Mouse (Mus musculus) G1E (cell line): ENCODE data around the gene Ncapd2. TPM values are rescaled to one million over a fixed set of nuclear protein-coding genes. Genes with fewer than 3 reads are reported as not detected.

Experiments
- ATAC-seq: 2 replicates; pipeline ENCODE4 v1.8.0; 2016; ENCODE audit warnings: mild to moderate bottlenecking; ENCODE audit not compliant: insufficient number of reproducible peaks, poor library complexity, low FRiP score, severe bottlenecking; ENCODE audit errors: extremely low read depth
- DNase-seq: peaks from one replicate; pipeline ENCODE4 v3.0.0; 2012; ENCODE audit warnings: low spot score
- H3K27me3 ChIP-seq: 2 replicates; pipeline ENCODE4 v1.6.1; 2012; ENCODE audit warnings: mild to moderate bottlenecking, low read length, inconsistent platforms; ENCODE audit not compliant: insufficient read depth
- H3K36me3 ChIP-seq: replicated peaks from 2 replicates; pipeline ENCODE3; 2012; ENCODE audit warnings: mild to moderate bottlenecking, inconsistent platforms
- H3K4me1 ChIP-seq: 2 replicates; pipeline ENCODE4 v1.6.1; 2012; ENCODE audit warnings: low read depth, low read length, inconsistent platforms, mixed read lengths; ENCODE audit not compliant: insufficient read depth
- H3K4me3 ChIP-seq: 2 replicates; pipeline ENCODE4 v1.5.1; 2012; ENCODE audit warnings: low read depth, mild to moderate bottlenecking, inconsistent platforms, low read length, moderate library complexity, mixed read lengths
- H3K9me3 ChIP-seq: replicated peaks from 2 replicates; pipeline ENCODE4 v1.6.1; 2012; ENCODE audit warnings: inconsistent platforms
- CTCF ChIP-seq: IDR thresholded peaks from 2 replicates; pipeline ENCODE4 v1.5.1; 2012; ENCODE audit warnings: low read depth, low read length, inconsistent platforms, mixed read lengths
- GATA1 ChIP-seq: IDR thresholded peaks from 2 replicates; pipeline ENCODE4 v1.6.1; 2012; ENCODE audit warnings: borderline replicate concordance, low read length, inconsistent platforms, mixed read lengths
- GATA2 ChIP-seq: IDR thresholded peaks from 2 replicates; pipeline ENCODE4 v1.6.1; 2012; ENCODE audit warnings: low read depth, low read length, inconsistent platforms, borderline replicate concordance
- POLR2AphosphoS5 ChIP-seq: IDR thresholded peaks from 2 replicates; pipeline ENCODE4 v1.6.1; 2012; ENCODE audit warnings: low read depth, low read length, inconsistent platforms; ENCODE audit not compliant: insufficient replicate concordance
- TAL1 ChIP-seq: conservative IDR thresholded peaks from 2 replicates; pipeline ENCODE4 v1.6.1; 2012; ENCODE audit warnings: low read depth, low read length, inconsistent platforms, mixed read lengths
- polyA plus RNA-seq: library from polyadenylated mRNA; stranded (reverse); fragments of >175 nt; gene quantifications from 2 replicates; pipeline ENCODE4 v1.2.3, GENCODE M21; 2012
- total RNA-seq, 2 experiments: library from RNA; stranded (forward) in 1 of 2; stranded (reverse) in 1 of 2; fragments of 200-1000 nt in 1 of 2; fragments of >200 nt in 1 of 2; fragmentation: Nextera tagmentation in 1 of 2; gene quantifications; 2 replicates each; pipeline ENCODE4 v1.2.3; 2014 to 2017

Ncapd2 gene
- total and polyA plus RNA-seq, 3 experiments: 243 to 557 (median 269) TPM

DNA sequence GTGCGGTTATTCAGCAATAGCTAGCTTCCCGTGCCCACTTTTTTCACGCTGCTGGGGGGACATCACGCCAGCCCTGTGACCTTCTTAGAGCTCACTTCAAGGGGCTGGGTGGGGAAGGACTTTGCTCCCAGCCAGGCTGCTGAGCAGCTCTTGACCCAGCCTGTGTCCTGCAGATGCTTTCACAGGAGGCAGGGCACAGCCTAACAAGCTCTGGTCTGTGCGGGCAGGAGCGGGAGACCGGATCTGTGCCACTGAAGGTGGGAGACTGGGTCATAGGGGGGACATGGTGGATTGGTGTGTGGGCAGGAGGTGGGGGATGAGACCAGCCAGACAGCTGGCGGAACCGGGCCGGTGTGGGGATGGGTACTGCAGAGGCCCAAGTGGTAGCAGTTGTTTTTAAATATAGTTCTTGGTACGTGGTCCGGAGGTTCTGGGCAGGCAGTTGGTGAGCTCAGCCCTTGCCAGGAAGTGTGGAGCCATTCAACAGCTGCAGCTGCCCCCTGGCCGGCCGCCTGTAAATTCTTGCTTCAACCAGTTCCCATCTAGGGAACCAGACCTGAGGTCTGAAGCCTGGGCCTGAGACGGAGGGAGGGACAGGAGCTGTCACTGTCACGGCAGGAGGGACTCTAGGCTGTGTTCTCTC, 42.5 kb downstream of the Ncapd2 start:
- ATAC-seq (no peak), DNase-seq (no peak)
- Histone ChIP-seq H3K4me1 (peaks cover 88% of the 10 kb centered on the region), H3K4me3 (peak overlapping the region; percentile 40; the same call in 1 of the 2 replicates), H3K9me3 (no peaks in the 10 kb centered on the region), H3K36me3 (peaks cover 88% of the 10 kb centered on the region), H3K27me3 (no peaks in the 10 kb centered on the region)
- TF ChIP-seq TAL1 (no peak), POLR2AphosphoS5 (no peak), CTCF (no peak), GATA1 (no peak), GATA2 (no peak)

DNA sequence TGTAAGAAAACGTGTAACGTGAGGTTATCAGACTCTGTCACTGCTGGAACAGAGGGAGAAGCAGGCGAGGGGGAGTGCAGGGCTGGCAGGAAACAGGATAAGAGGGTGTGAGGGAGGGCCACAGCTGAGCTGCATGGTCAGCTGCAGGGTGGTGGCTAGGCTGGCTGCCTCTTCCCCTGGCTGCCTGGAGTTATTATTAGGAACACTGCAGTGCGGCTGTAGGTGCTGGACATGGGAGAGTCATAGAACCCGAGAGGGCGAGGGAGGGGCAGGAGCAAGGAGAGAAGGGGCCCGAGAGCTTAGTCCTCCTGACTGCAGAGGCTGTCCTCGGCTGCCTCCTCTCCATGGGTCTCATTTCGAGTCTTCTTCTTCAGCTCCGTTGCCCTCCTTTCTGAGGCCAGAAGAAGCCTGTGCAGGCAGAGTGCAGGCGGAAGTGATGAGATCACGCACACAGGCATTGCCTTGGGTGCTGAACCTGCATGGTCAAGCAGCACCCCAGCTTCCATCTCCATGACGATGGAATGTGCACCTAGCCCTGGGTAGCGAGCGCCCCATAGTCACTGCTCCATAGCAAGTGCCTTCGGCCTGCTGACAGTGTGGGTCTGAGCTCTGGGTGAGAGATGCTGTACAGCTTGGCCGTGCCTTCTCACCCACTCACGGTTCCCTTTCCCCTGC, 43.1 kb downstream of the Ncapd2 start:
- Histone ChIP-seq H3K9me3 (no peaks in the 10 kb centered on the region), H3K4me1 (peaks cover 88% of the 10 kb centered on the region), H3K27me3 (no peaks in the 10 kb centered on the region), H3K4me3 (peak overlapping the region; percentile 40; the same call in 1 of the 2 replicates), H3K36me3 (peaks cover 88% of the 10 kb centered on the region)
- DNase-seq (no peak), ATAC-seq (no peak)
- TF ChIP-seq CTCF (no peak), TAL1 (no peak), GATA2 (no peak), GATA1 (no peak), POLR2AphosphoS5 (no peak)

DNA sequence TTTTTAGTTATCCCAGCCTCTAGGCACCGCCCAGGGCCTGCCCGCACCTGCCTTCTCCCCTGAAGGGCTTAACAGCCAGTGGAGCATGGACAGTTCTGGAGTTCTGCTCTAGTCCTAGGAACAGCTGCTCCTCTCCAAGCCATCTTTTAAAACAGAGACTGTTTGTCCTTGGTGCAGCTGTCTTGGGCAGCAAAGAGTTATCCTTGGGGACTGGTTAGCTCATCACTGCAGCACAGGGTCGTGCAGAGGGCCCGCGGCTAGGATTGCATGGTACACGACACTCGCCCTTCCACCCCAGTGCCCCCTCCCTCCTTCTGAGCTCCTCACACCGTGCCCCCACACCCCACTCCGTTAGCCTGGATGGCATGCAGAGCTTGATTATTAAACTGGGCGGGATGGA, 44.2 kb downstream of the Ncapd2 start:
- Histone ChIP-seq H3K9me3 (no peaks in the 10 kb centered on the region), H3K4me3 (peak overlapping the region; percentile 87; the same call in 1 of the 2 replicates), H3K4me1 (peaks cover 85% of the 10 kb centered on the region), H3K27me3 (no peaks in the 10 kb centered on the region), H3K36me3 (peaks cover 87% of the 10 kb centered on the region)
- TF ChIP-seq GATA2: no peak
- no peak for TF ChIP-seq TAL1
- TF ChIP-seq CTCF: no peak
- TF ChIP-seq GATA1: no peak
- TF ChIP-seq POLR2AphosphoS5: no peak
- DNase-seq (no peak), ATAC-seq (no peak)

DNA sequence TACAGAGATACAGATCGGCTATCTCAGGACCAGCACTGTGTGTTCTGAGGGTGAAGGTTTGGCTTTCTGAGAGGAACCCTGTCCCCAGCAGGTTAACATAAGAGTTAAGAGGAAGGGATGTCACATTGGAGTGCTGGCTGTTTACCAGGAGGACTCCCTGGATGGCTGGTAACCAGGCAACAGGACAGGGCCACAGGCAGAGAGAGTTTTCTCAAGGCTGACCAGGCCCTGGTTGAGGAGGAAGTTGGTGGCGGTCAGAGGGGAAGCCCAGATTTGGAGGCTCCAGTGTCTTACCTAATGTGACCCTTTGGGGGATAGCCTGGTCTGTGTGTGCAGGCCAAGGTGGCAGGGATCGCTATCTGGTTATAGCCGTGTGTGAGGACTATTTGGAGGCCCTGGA, 44.7 kb downstream of the Ncapd2 start:
- peak overlapping the region; percentile 87; the same call in 1 of the 2 replicates for H3K4me3 ChIP-seq
- no peak for TF ChIP-seq GATA2
- no peak for TF ChIP-seq TAL1
- no peak for TF ChIP-seq GATA1
- TF ChIP-seq POLR2AphosphoS5: no peak
- TF ChIP-seq CTCF: no peak
- DNase-seq (no peak), ATAC-seq (0 out of 2 replicates have a peak, but pooled peaks have one; percentile 19)
- no peaks in the 10 kb centered on the region for H3K9me3 ChIP-seq
- peaks cover 83% of the 10 kb centered on the region for H3K4me1 ChIP-seq
- H3K36me3 ChIP-seq: peaks cover 89% of the 10 kb centered on the region
- no peaks in the 10 kb centered on the region for H3K27me3 ChIP-seq

DNA sequence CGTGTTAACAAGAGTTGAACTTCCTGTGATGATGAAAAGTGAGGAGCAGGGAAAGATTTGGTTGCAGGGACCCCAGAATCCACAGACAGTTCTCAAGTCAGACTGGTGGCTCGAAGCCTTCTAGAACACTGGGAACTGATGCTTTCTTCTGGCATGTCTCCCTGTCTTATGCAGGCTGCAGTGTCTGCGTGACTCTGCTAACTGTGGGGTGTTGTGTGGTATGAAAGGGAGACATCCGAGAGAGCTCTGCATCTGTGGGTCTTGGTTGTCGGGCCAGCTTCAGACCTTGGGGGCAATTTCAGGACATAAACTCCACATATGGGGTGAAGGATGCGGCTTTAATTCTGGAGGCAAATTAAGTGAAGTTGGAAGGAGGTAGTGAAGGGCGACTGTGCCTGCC, 45.4 kb downstream of the Ncapd2 start:
- Histone ChIP-seq H3K27me3 (no peaks in the 10 kb centered on the region), H3K4me1 (peaks cover 84% of the 10 kb centered on the region), H3K36me3 (peaks cover 89% of the 10 kb centered on the region), H3K9me3 (no peaks in the 10 kb centered on the region), H3K4me3 (peak overlapping the region; percentile 87; the same call in 1 of the 2 replicates)
- ATAC-seq: no peak
- DNase-seq: no peak
- TF ChIP-seq CTCF: no peak
- no peak for TF ChIP-seq GATA1

DNA sequence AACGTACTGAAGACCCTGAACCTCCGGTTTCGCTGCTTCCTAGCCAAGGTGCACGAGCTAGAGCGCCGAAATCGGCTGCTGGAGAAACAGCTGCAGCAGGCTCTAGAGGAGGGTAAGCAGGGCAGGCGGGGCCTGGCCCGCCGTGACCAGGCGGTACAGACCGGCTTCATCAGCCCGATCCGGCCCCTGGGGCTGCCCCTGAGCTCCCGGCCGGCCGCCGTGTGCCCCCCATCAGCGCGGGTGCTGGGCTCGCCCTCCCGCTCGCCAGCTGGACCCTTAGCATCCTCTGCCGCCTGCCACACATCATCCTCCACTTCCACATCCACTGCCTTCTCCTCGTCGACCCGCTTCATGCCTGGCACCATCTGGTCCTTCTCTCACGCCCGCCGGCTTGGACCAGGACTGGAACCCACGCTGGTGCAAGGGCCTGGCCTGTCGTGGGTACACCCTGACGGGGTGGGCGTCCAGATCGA, 46.0 kb downstream of the Ncapd2 start:
- Histone ChIP-seq H3K4me1 (peaks cover 86% of the 10 kb centered on the region), H3K36me3 (peaks cover 89% of the 10 kb centered on the region), H3K9me3 (no peaks in the 10 kb centered on the region), H3K4me3 (peak overlapping the region; percentile 87), H3K27me3 (no peaks in the 10 kb centered on the region)
- no peak for DNase-seq
- TF ChIP-seq POLR2AphosphoS5 (no peak), TAL1 (no peak)
- no peak for ATAC-seq
